Mouse (Mus musculus) ZHBTc4 (cell line): ENCODE data around the gene 1700061G19Rik.

ENCODE experiments used
- DNase-seq: peaks from one replicate; pipeline ENCODE4 v3.0.0-alpha.2; 2011; ENCODE audit warnings: low read depth, low spot score

Gene 1700061G19Rik

GRCm38 (mm10) chr17:56925998-56926397, 50.7 kb downstream of the 1700061G19Rik start:
- no peak for DNase-seq

GRCm38 (mm10) chr17:56929101-56929500, 53.8 kb downstream of the 1700061G19Rik start:
- DNase-seq: peak; percentile 23

DNA sequence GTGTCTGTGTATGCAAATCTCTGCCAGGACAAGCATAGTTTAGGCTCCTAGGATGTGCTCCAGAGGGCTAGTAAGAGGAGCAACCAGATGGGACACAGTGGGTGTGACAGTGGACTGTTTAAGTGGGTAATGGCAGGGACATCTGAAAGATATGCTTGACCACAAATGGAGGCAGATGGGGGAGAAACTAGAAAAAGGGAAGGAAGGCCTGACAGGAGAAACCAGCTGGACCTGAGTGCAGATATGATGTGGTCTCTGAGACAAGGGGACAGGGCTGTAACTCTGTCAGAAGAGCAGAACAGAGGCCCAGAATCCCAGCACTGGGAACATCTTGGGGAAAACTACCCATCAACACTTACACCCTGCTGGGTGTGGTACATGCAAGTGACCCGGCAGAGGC, 54.3 kb downstream of the 1700061G19Rik start:
- DNase-seq: no peak

DNA sequence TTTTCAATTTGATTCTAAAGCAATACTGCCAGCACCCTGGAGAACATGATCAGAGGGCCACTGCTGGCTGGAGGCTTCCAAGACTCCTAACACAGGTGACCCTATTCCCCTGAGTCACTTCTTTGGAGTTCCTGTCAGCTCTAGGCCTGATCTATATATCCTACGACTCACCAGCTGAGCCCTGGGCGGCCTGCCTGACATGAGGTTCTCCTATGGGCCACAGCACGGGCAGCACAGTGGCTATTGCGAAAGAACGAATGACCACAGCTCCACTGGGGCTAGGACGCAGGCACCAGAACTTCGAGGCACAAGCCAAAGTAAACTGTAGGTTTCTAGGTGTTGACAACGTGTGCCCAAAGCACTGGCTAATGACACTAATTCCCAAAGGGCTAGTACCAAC, 54.7 kb downstream of the 1700061G19Rik start:
- no peak for DNase-seq

- DNase-seq: no peak
Measured at GRCm38 (mm10) chr17:56933395-56933794, 58.1 kb downstream of the 1700061G19Rik start.

DNA sequence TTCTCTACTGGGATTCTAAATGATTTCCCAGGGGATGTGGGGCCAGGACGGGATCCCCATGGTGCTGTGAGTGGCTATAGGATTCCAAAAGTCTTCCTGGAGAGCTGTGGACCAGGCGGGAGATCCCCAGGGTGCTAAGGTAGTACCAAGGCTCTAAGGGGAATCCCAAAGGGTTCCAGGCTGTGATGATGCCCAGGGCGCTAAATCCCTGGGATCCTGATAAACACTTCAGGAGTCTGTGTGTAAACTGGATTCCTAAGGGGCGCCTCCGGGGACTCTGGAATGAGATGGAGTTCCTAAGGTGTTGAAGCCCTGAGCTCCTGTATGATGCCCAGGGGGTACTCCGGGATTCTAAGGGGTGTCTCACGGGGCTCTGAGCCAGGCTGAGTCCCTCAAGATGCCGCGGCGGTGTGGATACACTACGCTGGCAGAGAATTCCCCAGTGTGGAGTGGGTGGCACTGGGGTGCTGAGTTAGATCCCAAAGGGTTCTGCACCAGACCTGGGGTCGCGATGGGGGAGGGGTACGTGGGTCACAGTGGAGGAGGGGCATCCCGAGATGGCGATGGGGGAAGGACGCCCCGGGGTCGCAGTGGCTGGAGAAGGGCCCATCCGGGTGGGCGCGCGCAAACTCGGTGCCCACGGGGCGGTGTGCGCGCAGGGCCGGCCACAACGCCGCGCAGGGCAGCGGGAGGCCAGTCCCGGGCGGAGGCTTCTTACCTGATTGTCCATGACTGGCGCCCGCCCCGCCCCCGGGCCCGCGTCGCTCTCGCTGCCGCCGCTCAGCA, 59.5 kb downstream of the 1700061G19Rik start:
- DNase-seq: no peak

DNA sequence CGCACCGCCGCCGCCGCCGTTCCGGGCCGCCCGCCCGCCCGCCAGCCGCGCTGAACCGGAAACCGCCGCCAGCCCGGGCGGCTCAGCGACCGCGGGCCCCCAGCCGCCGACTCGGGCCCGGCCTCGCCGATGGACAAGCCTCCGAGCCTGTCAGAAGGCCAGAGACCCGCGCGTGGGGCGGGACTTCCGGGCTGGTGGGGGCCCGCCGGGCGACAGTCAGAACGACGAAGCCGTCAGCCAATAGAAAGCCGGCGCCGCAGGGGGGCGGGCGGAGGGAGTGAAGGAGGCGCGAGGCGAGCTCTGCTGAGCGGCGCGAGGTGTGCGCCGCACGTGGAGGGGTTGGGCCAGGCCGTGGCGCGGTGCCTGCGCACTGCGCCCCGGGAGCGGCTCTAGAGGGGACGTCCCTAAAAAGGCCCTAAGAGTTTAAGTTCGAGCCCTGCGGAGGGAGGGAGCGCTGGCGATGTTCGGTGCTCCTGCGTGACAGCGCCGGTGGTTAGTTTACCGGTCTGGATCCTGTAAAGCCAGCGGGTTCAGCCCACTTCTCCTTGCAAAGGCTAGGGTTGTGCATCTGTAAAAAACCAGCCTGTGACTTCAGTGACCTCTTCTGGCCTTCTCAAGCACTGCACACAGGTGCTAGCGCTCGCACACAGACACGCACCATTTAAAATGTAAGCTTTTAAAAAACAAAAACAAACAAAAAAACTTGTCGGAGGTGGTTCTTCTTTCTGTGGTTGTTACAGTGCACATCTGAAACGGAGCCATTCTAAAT, 60.3 kb downstream of the 1700061G19Rik start, which contains the start of gene Mllt1:
Mllt1 (minus strand) TSS at position 53 of the 769 bp plus-strand sequence.
- peak; percentile 99 for DNase-seq

GRCm38 (mm10) chr17:56936731-56937130, 61.5 kb downstream of the 1700061G19Rik start:
- no peak for DNase-seq
